Mouse (Mus musculus): ENCODE measurements at regions not wholly inside any gene's neighbourhood (a gene's known extent, or its start where the extent isn't known, plus 50 kb on each side); places are given as distances from the start of the nearest gene placed in this dataset.

DNA sequence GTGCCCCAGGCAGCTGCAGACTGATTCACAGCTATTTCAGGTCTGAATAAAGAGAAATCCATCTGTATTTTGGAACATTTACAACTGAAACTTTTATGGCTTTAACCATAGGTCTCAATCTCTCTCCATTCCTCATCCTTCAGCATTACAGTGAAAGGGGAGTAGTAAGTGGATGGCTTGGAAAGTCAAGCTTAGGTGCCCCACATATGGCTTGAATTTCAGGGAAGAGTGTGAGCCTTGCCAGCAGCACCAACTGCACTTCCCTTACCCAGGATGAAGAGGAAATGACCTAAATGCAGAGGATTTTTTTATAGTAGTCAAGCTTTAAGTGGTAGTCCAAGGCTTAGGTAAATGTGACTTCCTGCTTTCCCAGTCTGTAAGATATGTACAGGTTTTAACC, 279.8 kb downstream of the Impad1 start:
- TF ChIP-seq HCFC1 (IDR thresholded peaks at IDR 0.05; ENCODE audit: borderline replicate concordance, insufficient read depth, low read length) (no peak), ZC3H11A (IDR thresholded peaks at IDR 0.05; ENCODE audit: borderline replicate concordance, low read depth, low read length) (no peak), MAFK (IDR thresholded peaks at IDR 0.05; ENCODE audit: insufficient read depth, low read depth, low read length) (no peak), CHD2 (IDR thresholded peaks at IDR 0.05; ENCODE audit: low read depth, low read length) (no peak), ZNF384 (IDR thresholded peaks at IDR 0.05; ENCODE audit: low read depth, low read length) (no peak)

All from ES-E14 (cell line).